16 mouse cellular contexts compared by ENCODE assay signal in the genomic region with DNA sequence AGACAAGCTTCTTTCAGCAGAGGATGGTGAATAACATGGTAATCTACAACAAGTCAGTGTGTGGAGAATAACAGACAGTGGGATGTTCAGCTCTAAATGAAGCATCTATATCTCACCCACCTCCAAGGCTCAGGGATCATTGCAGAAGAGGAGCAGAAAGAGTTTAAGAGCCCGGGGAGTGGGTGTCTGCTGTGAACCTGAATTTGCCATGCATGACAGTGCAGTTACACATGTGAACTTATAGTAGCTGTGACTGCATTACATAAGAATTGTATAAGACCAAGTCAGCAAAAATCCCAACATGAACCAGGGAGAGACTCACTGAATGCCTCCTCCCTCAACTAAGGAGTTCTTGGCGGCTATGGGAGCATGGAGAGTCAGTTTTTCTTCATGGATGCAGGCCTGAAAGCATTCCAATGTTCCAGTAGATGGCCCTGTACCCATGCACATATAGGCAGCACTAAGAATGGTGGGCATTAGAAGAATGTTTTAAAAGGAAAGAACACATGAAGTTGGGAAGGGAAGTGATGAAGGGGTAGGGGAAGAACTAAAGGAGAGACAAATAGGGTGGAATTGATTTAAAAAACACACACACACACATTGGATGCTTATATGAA.
A peak's percentile ranks its signal among the peaks of the same experiment; 100 is the strongest.
DNase-seq lines count a peak whose midpoint lies in the region; ATAC-seq and TF ChIP-seq lines count a peak whose summit lies in the region.
"Had no signal": no experiment of that assay in that cellular context is flagged by ENCODE, and none has a peak within 500 bp of the region (broad histone marks: within the 10 kb centered on the region; RNA-seq: fewer than 3 reads in every experiment).

No protein-coding gene starts in this region.

- peak; percentile 63 for ATAC-seq in frontal cortex, adult (ENCODE audit: low TSS enrichment)
- no peak for ATAC-seq in kidney, postnatal 0 days (replicated peaks; ENCODE audit: low FRiP score, low read depth)
- no peak for ATAC-seq in kidney, embryonic 16.5 days (ENCODE audit: low FRiP score, low TSS enrichment)
- no peak for ATAC-seq in midbrain, embryonic 15.5 days (replicated peaks)
- no peak for ATAC-seq in midbrain, embryonic 11.5 days (ENCODE audit: low FRiP score)
- ATAC-seq: liver, postnatal 0 days had no signal

- no peaks in the 10 kb centered on the region for H3K9me3 ChIP-seq in kidney, postnatal 0 days (replicated peaks; ENCODE audit: low read length)
- H3K9me3 ChIP-seq in kidney, embryonic 16.5 days (ENCODE audit: low read length): no peaks in the 10 kb centered on the region
- no peaks in the 10 kb centered on the region for H3K9me3 ChIP-seq in midbrain, embryonic 15.5 days
- no peaks in the 10 kb centered on the region for H3K9me3 ChIP-seq in midbrain, embryonic 11.5 days (ENCODE audit: control insufficient read depth, low read length)
- H3K9me3 ChIP-seq: limb, embryonic 10.5 days had no signal

- H3K4me1 ChIP-seq in kidney, postnatal 0 days (replicated peaks; ENCODE audit: insufficient read depth, low read length): no peaks in the 10 kb centered on the region
- no peaks in the 10 kb centered on the region for H3K4me1 ChIP-seq in kidney, embryonic 16.5 days (ENCODE audit: insufficient read depth, low read length)
- peaks cover 46% of the 10 kb centered on the region for H3K4me1 ChIP-seq in midbrain, embryonic 15.5 days
- H3K4me1 ChIP-seq in midbrain, embryonic 11.5 days (ENCODE audit: control insufficient read depth, insufficient read depth, low read length): peaks cover 21% of the 10 kb centered on the region

- no peaks in the 10 kb centered on the region for H3K27me3 ChIP-seq in kidney, postnatal 0 days (ENCODE audit: insufficient read depth, low read length)
- no peaks in the 10 kb centered on the region for H3K27me3 ChIP-seq in kidney, embryonic 16.5 days (ENCODE audit: insufficient read depth, low read length)
- H3K27me3 ChIP-seq in midbrain, embryonic 15.5 days (replicated peaks): no peaks in the 10 kb centered on the region
- H3K27me3 ChIP-seq in midbrain, embryonic 11.5 days (ENCODE audit: control insufficient read depth, insufficient read depth, low read length): no peaks in the 10 kb centered on the region
- H3K27me3 ChIP-seq: CH12.LX had no signal

- no peak overlapping the region for H3K4me3 ChIP-seq in kidney, postnatal 0 days (replicated peaks; ENCODE audit: low read depth, low read length)
- no peak overlapping the region for H3K4me3 ChIP-seq in kidney, embryonic 16.5 days (ENCODE audit: low read length)
- no peak overlapping the region for H3K4me3 ChIP-seq in midbrain, embryonic 15.5 days
- no peak overlapping the region for H3K4me3 ChIP-seq in midbrain, embryonic 11.5 days (ENCODE audit: low read depth, low read length)
- H3K4me3 ChIP-seq: limb, embryonic 10.5 days had no signal

- peak; percentile 43; the same call in 1 of the 2 replicates for TF ChIP-seq CTCF in kidney, postnatal 0 days (IDR thresholded peaks at IDR 0.05; ENCODE audit: low read depth)

- DNase-seq in frontal cortex, postnatal 14 days (ENCODE audit: low spot score in 2 of 2): no peak
- DNase-seq in kidney, postnatal 0 days (ENCODE audit: low spot score): no peak
- no peak for DNase-seq in midbrain, embryonic 11.5 days (ENCODE audit: low spot score, missing footprints)
- peak; percentile 47 for DNase-seq in telencephalon, adult 2 months (ENCODE audit: low read depth, low spot score)
- no peak for DNase-seq in left cerebral cortex, adult 8-10 months (ENCODE audit: low spot score in 2 of 2)
- DNase-seq: adrenal gland, postnatal 25 days; heart, adult 18-20 months; heart, postnatal 36 days; kidney, adult 11 months; kidney, postnatal 10 days; liver, postnatal 0 days had no signal

- no peaks in the 10 kb centered on the region for H3K36me3 ChIP-seq in kidney, postnatal 0 days (ENCODE audit: insufficient read depth, low read length)
- H3K36me3 ChIP-seq in kidney, embryonic 16.5 days (ENCODE audit: insufficient read depth, low read length): no peaks in the 10 kb centered on the region
- H3K36me3 ChIP-seq in midbrain, embryonic 15.5 days (replicated peaks): no peaks in the 10 kb centered on the region
- no peaks in the 10 kb centered on the region for H3K36me3 ChIP-seq in midbrain, embryonic 11.5 days (ENCODE audit: control insufficient read depth, insufficient read depth, low read length)
- H3K36me3 ChIP-seq: limb, embryonic 10.5 days had no signal

- H3K4me2 ChIP-seq in kidney, postnatal 0 days (ENCODE audit: low read length): no peak overlapping the region
- H3K4me2 ChIP-seq in kidney, embryonic 16.5 days (replicated peaks; ENCODE audit: low read depth, low read length): no peak overlapping the region
- H3K4me2 ChIP-seq in midbrain, embryonic 15.5 days: no peak overlapping the region
- H3K4me2 ChIP-seq in midbrain, embryonic 11.5 days: no peak overlapping the region

- no peak overlapping the region for H3K27ac ChIP-seq in kidney, postnatal 0 days
- no peak overlapping the region for H3K27ac ChIP-seq in kidney, embryonic 16.5 days (ENCODE audit: low read length)
- peak overlapping the region; percentile 70 for H3K27ac ChIP-seq in midbrain, embryonic 15.5 days
- H3K27ac ChIP-seq in midbrain, embryonic 11.5 days (ENCODE audit: low read depth, low read length): no peak overlapping the region
- H3K27ac ChIP-seq: limb, embryonic 10.5 days had no signal

- WGBS in kidney, postnatal 0 days: 66% methylated on average over 2 of the region's 2 CpGs
- 76% methylated on average over 2 of the region's 2 CpGs for WGBS in kidney, embryonic 16.5 days
- 77% methylated on average over 2 of the region's 2 CpGs for WGBS in midbrain, embryonic 15.5 days
- 81% methylated on average over 2 of the region's 2 CpGs for WGBS in midbrain, embryonic 11.5 days

- H3K9ac ChIP-seq in kidney, postnatal 0 days (ENCODE audit: low read depth, low read length): no peak overlapping the region
- no peak overlapping the region for H3K9ac ChIP-seq in kidney, embryonic 16.5 days (replicated peaks; ENCODE audit: low read length)
- no peak overlapping the region for H3K9ac ChIP-seq in midbrain, embryonic 15.5 days
- no peak overlapping the region for H3K9ac ChIP-seq in midbrain, embryonic 11.5 days (ENCODE audit: low read length)
- H3K9ac ChIP-seq: liver, postnatal 0 days had no signal
